Mouse (Mus musculus) midbrain, postnatal 0 days (tissue): ENCODE results near the gene Cenpa. TPM values are rescaled to one million over a fixed set of nuclear protein-coding genes. Genes with fewer than 3 reads are reported as not detected.

Experiments
- ATAC-seq: fragments of 200-750 bp; cut with Nextera tagmentation; 2 replicates; pipeline ENCODE4 v1.8.0; 2017; ENCODE audit warnings: moderate number of reproducible peaks, mild to moderate bottlenecking, moderate TSS enrichment, moderate library complexity; ENCODE audit not compliant: low FRiP score
- DNase-seq: peaks from one replicate; pipeline ENCODE4 v3.0.0-alpha.2; 2015; ENCODE audit warnings: low spot score
- H3K27ac ChIP-seq: fragments of 300-500 bp; sonication (generic); 2 replicates; pipeline ENCODE4 v1.5.1; 2014; ENCODE audit warnings: low read depth, mild to moderate bottlenecking, low read length, mixed read lengths
- H3K27me3 ChIP-seq: fragments of 300-500 bp; sonication (generic); 2 replicates; pipeline ENCODE4 v1.6.1; 2014; ENCODE audit warnings: low read length, control low read depth, mixed read lengths; ENCODE audit not compliant: insufficient read depth
- H3K36me3 ChIP-seq: fragments of 300-500 bp; sonication (generic); 2 replicates; pipeline ENCODE4 v1.6.1; 2014; ENCODE audit warnings: low read length, control low read depth, mixed read lengths; ENCODE audit not compliant: insufficient read depth
- H3K4me1 ChIP-seq: fragments of 300-500 bp; sonication (generic); 2 replicates; pipeline ENCODE4 v1.6.1; 2014; ENCODE audit warnings: mild to moderate bottlenecking, control low read depth, antibody characterized with exemption, low read length, mixed read lengths; ENCODE audit not compliant: insufficient read depth
- H3K4me2 ChIP-seq: fragments of 300-500 bp; sonication (generic); 2 replicates; pipeline ENCODE4 v1.6.1; 2014; ENCODE audit warnings: low read depth, mild to moderate bottlenecking, low read length, mixed read lengths; ENCODE audit not compliant: poor library complexity, severe bottlenecking
- H3K4me3 ChIP-seq: fragments of 300-500 bp; sonication (generic); 2 replicates; pipeline ENCODE4 v1.5.1; 2014; ENCODE audit warnings: low read depth, mild to moderate bottlenecking, low read length, moderate library complexity
- H3K9ac ChIP-seq: fragments of 300-500 bp; sonication (generic); replicated peaks from 2 replicates; pipeline ENCODE4 v1.6.1; 2014; ENCODE audit warnings: mild to moderate bottlenecking, low read length, moderate library complexity, mixed read lengths; ENCODE audit not compliant: poor library complexity, severe bottlenecking
- H3K9me3 ChIP-seq: fragments of 300-500 bp; sonication (generic); 2 replicates; pipeline ENCODE4 v1.6.1; 2016; ENCODE audit warnings: low read length, control low read depth
- CTCF ChIP-seq: IDR thresholded peaks from 2 replicates; pipeline ENCODE4 v1.5.1; 2016; ENCODE audit warnings: antibody characterized with exemption, mild to moderate bottlenecking
- WGBS: fragments of 180-500 bp; shearing (Covaris S2); extraction: QIAGEN DNeasy Blood & Tissue Kit; methylation state at CpG from one replicate; pipeline ENCODE4 v1.1.7; 2014; 5-methylcytosine and 5-hydroxymethylcytosine counted together
- polyA plus RNA-seq: library from polyadenylated mRNA; unstranded; fragments of >200 nt; fragmentation: Nextera tagmentation; extraction: Ambion mirVana; gene quantifications from 2 replicates; pipeline ENCODE4 v1.2.1, GENCODE M21; 2015
- total RNA-seq: library from RNA; depleted of rRNA; stranded (reverse); fragments of >200 nt; gene quantifications from 2 replicates; pipeline ENCODE4 v1.2.3, GENCODE M21; 2014

Cenpa gene
- total and polyA plus RNA-seq, 2 experiments from 2014 or later, result 9.4 to 19.6 TPM

DNA sequence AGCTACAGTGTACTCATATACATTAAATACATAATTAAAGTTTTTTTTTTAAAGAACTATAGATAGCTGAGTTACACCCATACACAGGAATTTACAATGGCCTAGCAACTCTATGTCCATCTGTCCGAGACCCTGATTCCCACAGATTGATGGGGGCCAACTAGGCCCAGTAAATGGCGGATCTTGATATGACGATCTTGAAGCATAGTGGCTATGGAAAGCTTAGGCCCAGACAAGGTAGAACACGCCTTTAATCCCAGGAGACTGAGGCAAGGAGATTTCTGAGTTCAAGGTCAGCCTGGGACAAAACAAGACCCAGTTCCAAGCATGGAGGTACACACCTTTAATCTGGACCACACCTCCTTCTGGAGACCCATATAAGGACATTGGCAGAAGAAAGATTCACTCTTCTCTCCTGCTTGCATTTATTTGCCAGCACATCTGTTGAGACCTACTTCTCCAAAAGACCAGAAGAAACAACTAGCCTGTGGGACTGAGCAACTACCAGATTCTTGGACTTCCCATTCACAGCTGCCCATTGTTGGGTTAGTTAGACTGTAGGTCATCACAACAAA lies 12.2 kb downstream of the Cenpa start:
- no peak for ATAC-seq
- TF ChIP-seq CTCF, result no peak
- Histone ChIP-seq H3K4me1 (no peaks in the 10 kb centered on the region), H3K27ac (no peak overlapping the region), H3K9me3 (no peaks in the 10 kb centered on the region), H3K4me3 (no peak overlapping the region), H3K27me3 (no peaks in the 10 kb centered on the region), H3K36me3 (no peaks in the 10 kb centered on the region), H3K9ac (no peak overlapping the region), H3K4me2 (no peak overlapping the region)
- no peak for DNase-seq
- 97% methylated on average over 4 of the region's 4 CpGs for WGBS

GRCm38 (mm10) chr5:30679593-30679992 lies 13.0 kb downstream of the Cenpa start:
- TF ChIP-seq CTCF, result no peak
- Histone ChIP-seq H3K4me2 (no peak overlapping the region), H3K27ac (no peak overlapping the region), H3K9ac (no peak overlapping the region), H3K27me3 (no peaks in the 10 kb centered on the region), H3K4me1 (no peaks in the 10 kb centered on the region), H3K4me3 (no peak overlapping the region), H3K9me3 (no peaks in the 10 kb centered on the region), H3K36me3 (no peaks in the 10 kb centered on the region)
- ATAC-seq (no peak), DNase-seq (no peak)
- WGBS, result 84% methylated on average over 5 of the region's 5 CpGs

- Histone ChIP-seq H3K4me1 (no peaks in the 10 kb centered on the region), H3K27ac (no peak overlapping the region), H3K9me3 (no peaks in the 10 kb centered on the region), H3K4me2 (no peak overlapping the region), H3K27me3 (no peaks in the 10 kb centered on the region), H3K9ac (no peak overlapping the region), H3K36me3 (no peaks in the 10 kb centered on the region), H3K4me3 (no peak overlapping the region)
- DNase-seq (no peak), ATAC-seq (no peak)
- 92% methylated on average over 5 of the region's 5 CpGs for WGBS
- no peak for TF ChIP-seq CTCF
Observed at GRCm38 (mm10) chr5:30681970-30682369, 15.4 kb downstream of the Cenpa start.

- no peak overlapping the region for H3K4me2 ChIP-seq
- no peaks in the 10 kb centered on the region for H3K9me3 ChIP-seq
- no peak for TF ChIP-seq CTCF
- no peak for ATAC-seq
- no peaks in the 10 kb centered on the region for H3K27me3 ChIP-seq
- H3K4me1 ChIP-seq, result no peaks in the 10 kb centered on the region
- H3K4me3 ChIP-seq, result no peak overlapping the region
- DNase-seq, result no peak
- H3K36me3 ChIP-seq, result no peaks in the 10 kb centered on the region
- H3K27ac ChIP-seq, result no peak overlapping the region
- no peak overlapping the region for H3K9ac ChIP-seq
Observed at GRCm38 (mm10) chr5:30682967-30683600, 16.5 kb downstream of the Cenpa start.

GRCm38 (mm10) chr5:30683993-30684392 lies 17.4 kb downstream of the Cenpa start:
- no peaks in the 10 kb centered on the region for H3K36me3 ChIP-seq
- H3K9me3 ChIP-seq, result no peaks in the 10 kb centered on the region
- no peak overlapping the region for H3K27ac ChIP-seq
- H3K27me3 ChIP-seq, result no peaks in the 10 kb centered on the region
- WGBS, result 81% methylated on average over 3 of the region's 3 CpGs
- no peaks in the 10 kb centered on the region for H3K4me1 ChIP-seq
- no peak overlapping the region for H3K4me2 ChIP-seq
- H3K9ac ChIP-seq, result no peak overlapping the region
- no peak overlapping the region for H3K4me3 ChIP-seq
- no peak for DNase-seq
- no peak for ATAC-seq
- TF ChIP-seq CTCF, result peak; percentile 16; the same call in 1 of the 2 replicates

DNA sequence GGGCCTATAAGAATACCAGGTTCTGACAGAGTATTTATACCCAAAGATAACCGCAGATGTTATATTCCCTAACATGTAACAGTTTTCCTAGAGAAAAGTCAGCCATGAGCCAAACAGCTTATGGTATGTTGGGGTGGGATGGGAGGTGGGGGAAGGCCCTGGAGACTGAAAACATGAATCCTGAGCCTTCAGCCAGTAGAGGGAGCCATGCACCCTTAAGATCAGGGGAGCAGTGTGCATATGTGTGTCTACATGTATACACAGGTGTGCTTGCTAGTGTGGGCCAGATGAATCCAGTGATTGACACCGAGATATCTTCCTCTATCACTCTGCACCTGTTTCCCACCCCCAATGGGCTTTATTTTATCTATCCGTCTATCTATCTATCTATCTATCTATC lies 20.2 kb downstream of the Cenpa start:
- Histone ChIP-seq H3K4me3 (no peak overlapping the region), H3K4me2 (no peak overlapping the region), H3K9ac (no peak overlapping the region), H3K36me3 (no peaks in the 10 kb centered on the region), H3K4me1 (no peaks in the 10 kb centered on the region), H3K9me3 (no peaks in the 10 kb centered on the region), H3K27me3 (no peaks in the 10 kb centered on the region), H3K27ac (no peak overlapping the region)
- no peak for DNase-seq
- WGBS, result 70% methylated on average over 3 of the region's 3 CpGs
- TF ChIP-seq CTCF, result peak; percentile 75
- no peak for ATAC-seq
